Mouse (Mus musculus): ENCODE measurements around the gene Dcaf11. TPM values are rescaled to one million over a fixed set of nuclear protein-coding genes. Genes with fewer than 3 reads are reported as not detected.

Gene Dcaf11
- polyA plus RNA-seq, 1 experiment from 2014 or later: 105 TPM

GRCm38 (mm10) chr14:55590748-55591330 is 31.0 kb downstream of the Dcaf11 start, which contains the start of gene Psme2:
TSS of gene Psme2 (minus strand) at chr14:55591113.
- peak within 1 kb of the TSS; percentile 67 for H3K27ac ChIP-seq
- H3K9ac ChIP-seq: peak within 1 kb of the TSS; percentile 86
- WGBS: 1% methylated on average over 22 of the region's 22 CpGs
- peaks cover 35% of the 10 kb centered on the region for H3K36me3 ChIP-seq
- peaks cover 29% of the 10 kb centered on the region for H3K4me1 ChIP-seq
- peak; percentile 96 for ATAC-seq (ENCODE audit: low FRiP score, low read depth)
- H3K9me3 ChIP-seq: no peaks in the 10 kb centered on the region
- H3K4me3 ChIP-seq: peak within 1 kb of the TSS; percentile 87
- H3K27me3 ChIP-seq (replicated peaks): no peaks in the 10 kb centered on the region
- peak within 1 kb of the TSS; percentile 98 for H3K4me2 ChIP-seq (replicated peaks)

- Histone ChIP-seq H3K9ac (peak within 1 kb of the TSS; percentile 86), H3K36me3 (peaks cover 41% of the 10 kb centered on the region), H3K9me3 (no peaks in the 10 kb centered on the region), H3K4me2 (replicated peaks) (peak within 1 kb of the TSS; percentile 98), H3K27me3 (replicated peaks) (no peaks in the 10 kb centered on the region), H3K4me1 (peaks cover 29% of the 10 kb centered on the region), H3K27ac (peak within 1 kb of the TSS; percentile 67), H3K4me3 (peak within 1 kb of the TSS; percentile 87)
- peak; percentile 91 for ATAC-seq (ENCODE audit: low FRiP score, low read depth)
- WGBS: under 1% methylated on average over 33 of the region's 33 CpGs
Observed at GRCm38 (mm10) chr14:55591331-55591891, 31.6 kb downstream of the Dcaf11 start, which contains the start of gene Rnf31. TSS of gene Rnf31 (plus strand) at chr14:55591708.

GRCm38 (mm10) chr14:55592226-55592625 is 32.4 kb downstream of the Dcaf11 start:
- ATAC-seq (ENCODE audit: low FRiP score, low read depth): no peak
- 5% methylated on average over 16 of the region's 16 CpGs for WGBS
- peak overlapping the region; percentile 86 for H3K9ac ChIP-seq
- peaks cover 46% of the 10 kb centered on the region for H3K36me3 ChIP-seq
- peaks cover 29% of the 10 kb centered on the region for H3K4me1 ChIP-seq
- peak overlapping the region; percentile 98 for H3K4me2 ChIP-seq (replicated peaks)
- H3K4me3 ChIP-seq: peak overlapping the region; percentile 87
- H3K9me3 ChIP-seq: no peaks in the 10 kb centered on the region
- no peaks in the 10 kb centered on the region for H3K27me3 ChIP-seq (replicated peaks)
- 0 out of 2 replicates have a peak overlapping the region, but pooled peaks have one; percentile 64 for H3K27ac ChIP-seq

GRCm38 (mm10) chr14:55596036-55596690 is 36.4 kb downstream of the Dcaf11 start:
- H3K27me3 ChIP-seq (replicated peaks): no peaks in the 10 kb centered on the region
- H3K4me3 ChIP-seq: no peak overlapping the region
- ATAC-seq (ENCODE audit: low FRiP score, low read depth): no peak
- H3K27ac ChIP-seq: no peak overlapping the region
- H3K9ac ChIP-seq: no peak overlapping the region
- peaks cover 63% of the 10 kb centered on the region for H3K36me3 ChIP-seq
- no peaks in the 10 kb centered on the region for H3K9me3 ChIP-seq
- no peak overlapping the region for H3K4me2 ChIP-seq (replicated peaks)
- H3K4me1 ChIP-seq: peaks cover 20% of the 10 kb centered on the region
- 78% methylated on average over 13 of the region's 13 CpGs for WGBS

- no peak overlapping the region for H3K27ac ChIP-seq
- H3K9ac ChIP-seq: peak overlapping the region; percentile 23; the same call in 1 of the 2 replicates
- 94% methylated on average over 21 of the region's 21 CpGs for WGBS
- peaks cover 87% of the 10 kb centered on the region for H3K36me3 ChIP-seq
- no peak overlapping the region for H3K4me2 ChIP-seq (replicated peaks)
- H3K27me3 ChIP-seq (replicated peaks): no peaks in the 10 kb centered on the region
- no peaks in the 10 kb centered on the region for H3K4me1 ChIP-seq
- no peak for ATAC-seq (ENCODE audit: low FRiP score, low read depth)
- H3K9me3 ChIP-seq: no peaks in the 10 kb centered on the region
- H3K4me3 ChIP-seq: no peak overlapping the region
Observed at GRCm38 (mm10) chr14:55598521-55599390, 39.0 kb downstream of the Dcaf11 start.

- no peak within 1 kb of the TSS for H3K27ac ChIP-seq
- WGBS: 88% methylated on average over 7 of the region's 7 CpGs
- no peaks in the 10 kb centered on the region for H3K9me3 ChIP-seq
- 0 out of 2 replicates have a peak within 1 kb of the TSS, but pooled peaks have one; percentile 9 for H3K9ac ChIP-seq
- H3K4me3 ChIP-seq: no peak within 1 kb of the TSS
- no peaks in the 10 kb centered on the region for H3K4me1 ChIP-seq
- no peak for ATAC-seq (ENCODE audit: low FRiP score, low read depth)
- no peaks in the 10 kb centered on the region for H3K27me3 ChIP-seq (replicated peaks)
- H3K4me2 ChIP-seq (replicated peaks): peak within 1 kb of the TSS; percentile 40
- H3K36me3 ChIP-seq: peaks cover 83% of the 10 kb centered on the region
Observed at GRCm38 (mm10) chr14:55603271-55603632, 43.4 kb downstream of the Dcaf11 start, which contains the start of gene Irf9. TSS of gene Irf9 (plus strand) at chr14:55603571.

GRCm38 (mm10) chr14:55603633-55604576 is 44.1 kb downstream of the Dcaf11 start:
- Histone ChIP-seq H3K4me3 (no peak overlapping the region), H3K27me3 (replicated peaks) (no peaks in the 10 kb centered on the region), H3K9me3 (no peaks in the 10 kb centered on the region), H3K27ac (no peak overlapping the region), H3K36me3 (peaks cover 83% of the 10 kb centered on the region), H3K4me2 (replicated peaks) (peak overlapping the region; percentile 40), H3K4me1 (no peaks in the 10 kb centered on the region), H3K9ac (0 out of 2 replicates have a peak overlapping the region, but pooled peaks have one; percentile 9)
- ATAC-seq (ENCODE audit: low FRiP score, low read depth): peak; percentile 88
- 22% methylated on average over 19 of the region's 19 CpGs for WGBS

GRCm38 (mm10) chr14:55604823-55605222 is 45.0 kb downstream of the Dcaf11 start:
- no peak overlapping the region for H3K27ac ChIP-seq
- H3K4me1 ChIP-seq: no peaks in the 10 kb centered on the region
- WGBS: 91% methylated on average over 11 of the region's 11 CpGs
- no peaks in the 10 kb centered on the region for H3K9me3 ChIP-seq
- peaks cover 82% of the 10 kb centered on the region for H3K36me3 ChIP-seq
- H3K4me2 ChIP-seq (replicated peaks): no peak overlapping the region
- no peak for ATAC-seq (ENCODE audit: low FRiP score, low read depth)
- no peak overlapping the region for H3K4me3 ChIP-seq
- no peak overlapping the region for H3K9ac ChIP-seq
- H3K27me3 ChIP-seq (replicated peaks): no peaks in the 10 kb centered on the region

GRCm38 (mm10) chr14:55605743-55606459 is 46.1 kb downstream of the Dcaf11 start:
- no peaks in the 10 kb centered on the region for H3K27me3 ChIP-seq (replicated peaks)
- ATAC-seq (ENCODE audit: low FRiP score, low read depth): no peak
- H3K4me1 ChIP-seq: no peaks in the 10 kb centered on the region
- no peak overlapping the region for H3K4me2 ChIP-seq (replicated peaks)
- H3K36me3 ChIP-seq: peaks cover 75% of the 10 kb centered on the region
- WGBS: 94% methylated on average over 16 of the region's 16 CpGs
- H3K27ac ChIP-seq: no peak overlapping the region
- no peak overlapping the region for H3K9ac ChIP-seq
- no peak overlapping the region for H3K4me3 ChIP-seq
- no peaks in the 10 kb centered on the region for H3K9me3 ChIP-seq

GRCm38 (mm10) chr14:55608339-55608738 is 48.5 kb downstream of the Dcaf11 start:
- H3K4me3 ChIP-seq: no peak overlapping the region
- no peak overlapping the region for H3K9ac ChIP-seq
- no peaks in the 10 kb centered on the region for H3K9me3 ChIP-seq
- WGBS: 94% methylated on average over 6 of the region's 6 CpGs
- no peaks in the 10 kb centered on the region for H3K4me1 ChIP-seq
- peaks cover 50% of the 10 kb centered on the region for H3K36me3 ChIP-seq
- no peak overlapping the region for H3K27ac ChIP-seq
- H3K4me2 ChIP-seq (replicated peaks): no peak overlapping the region
- ATAC-seq (ENCODE audit: low FRiP score, low read depth): no peak
- no peaks in the 10 kb centered on the region for H3K27me3 ChIP-seq (replicated peaks)
